Mouse (Mus musculus) embryonic fibroblast, embryonic 13.5 days (primary cell): Measurements from ENCODE around the gene Pank4.

ENCODE experiments used
- CTCF ChIP-seq: IDR thresholded peaks from 2 replicates; pipeline ENCODE4 v1.5.1; 2011; ENCODE audit warnings: mild to moderate bottlenecking, control low read depth, low read length, moderate library complexity, borderline replicate concordance; ENCODE audit not compliant: insufficient read depth
- POLR2A ChIP-seq: IDR thresholded peaks from 2 replicates; pipeline ENCODE4 v1.6.1; 2011; ENCODE audit warnings: low read depth, mild to moderate bottlenecking, control low read depth, low read length, moderate library complexity

GRCm38 (mm10) chr4:154928395-154929087 is 35.4 kb upstream of the Pank4 start, which contains the start of gene Tnfrsf14:
- no peak for TF ChIP-seq CTCF
- no peak for TF ChIP-seq POLR2A
